Mouse (Mus musculus) left cerebral cortex, postnatal 4 days (tissue): Measurements from ENCODE around the gene Idh3b. TPM values are rescaled to one million over a fixed set of nuclear protein-coding genes. Genes with fewer than 3 reads are reported as not detected.

Experiments
- DNase-seq: peaks from one replicate; pipeline ENCODE4 v3.0.0-alpha.2; 2022
- intact Hi-C: fragments of 180-260 bp; cut with DNase I; formaldehyde crosslinking; loops from one replicate; pipeline ENCODE4 v1.15.1; 2025
- total RNA-seq, 2 experiments: library from RNA; stranded (reverse); gene quantifications; 2 replicates each; pipeline ENCODE4 v1.2.3; 2021

The Idh3b gene
- total RNA-seq, result 100 to 1,000 TPM; 143 to 150 TPM

DNA sequence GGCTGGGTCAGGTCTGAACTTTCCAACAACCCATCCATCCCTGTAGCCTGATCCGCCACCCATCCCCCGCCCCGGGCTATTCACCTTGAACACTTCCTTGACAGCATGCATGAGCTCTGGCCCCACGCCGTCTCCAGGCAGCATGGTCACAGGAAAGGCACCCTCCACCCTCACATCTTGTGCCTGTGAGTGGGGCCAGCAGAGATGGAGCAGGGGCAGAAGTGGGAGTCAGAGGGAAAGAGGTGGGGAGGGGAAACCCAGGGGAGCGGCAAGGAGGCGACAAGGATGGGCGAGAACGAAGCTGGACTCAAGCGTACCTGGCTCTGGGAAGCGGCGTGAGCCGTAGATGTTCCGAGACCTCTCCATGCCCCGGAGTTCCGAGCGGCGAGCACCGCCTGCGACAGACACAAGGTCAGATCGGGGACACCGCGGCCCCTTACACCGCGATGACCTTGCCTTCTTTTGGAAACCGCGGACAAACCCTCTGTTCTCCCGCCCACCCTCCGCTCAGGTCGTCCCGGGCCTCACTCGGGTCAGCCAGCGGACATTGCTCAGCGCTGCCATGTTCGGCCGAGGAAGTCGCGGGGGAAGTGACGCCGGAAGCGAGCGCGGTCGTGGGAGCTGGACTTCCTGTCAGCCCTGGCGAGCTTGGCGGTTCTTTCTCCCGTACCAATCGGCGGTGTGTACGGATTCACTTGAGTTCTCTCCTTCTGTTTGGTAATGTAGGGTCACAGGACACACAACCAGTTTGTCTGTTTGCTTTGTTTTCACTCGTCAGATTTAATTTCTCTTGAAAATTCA, at the start of gene Idh3b:
Idh3b (minus strand) TSS at position 694 of the 801 bp plus-strand sequence.
- intact Hi-C loops, result loop anchor here (5.0 kb wide), 1 partner anchor 423 kb away; no protein-coding TSS in a partner anchor
- DNase-seq, result peak; percentile 90

GRCm38 (mm10) chr2:130329502-130329901, 45.2 kb upstream of the Idh3b start:
- intact Hi-C loops, result no loop called here

GRCm38 (mm10) chr2:130327057-130327456, 42.7 kb upstream of the Idh3b start:
- intact Hi-C loops, result no loop called here
- no peak for DNase-seq

More at GRCm38 (mm10) chr2:130329502-130329901, 45.2 kb upstream of the Idh3b start:
- DNase-seq, result no peak

DNA sequence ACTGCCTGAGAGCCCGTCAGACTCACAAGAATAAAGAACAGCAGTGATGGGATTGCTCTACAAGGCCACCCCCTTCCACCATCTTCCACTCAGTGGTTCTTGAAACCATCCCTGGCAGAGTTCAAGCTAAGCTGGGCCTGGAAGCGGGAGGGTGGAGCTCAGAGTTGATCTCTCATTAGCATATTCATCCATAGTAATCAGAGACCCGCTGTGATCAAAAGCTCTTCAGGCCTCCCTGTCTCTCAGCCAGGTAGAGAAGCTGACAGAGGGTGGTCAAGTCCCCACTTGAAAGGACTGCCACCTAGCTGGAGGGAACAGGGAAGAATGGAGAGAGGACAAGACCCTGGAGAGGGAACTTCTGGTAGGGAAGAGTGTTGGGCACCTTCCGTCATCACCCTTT, 18.7 kb upstream of the Idh3b start:
- intact Hi-C loops, result no loop called here
- DNase-seq, result no peak

- DNase-seq, result no peak
- intact Hi-C loops, result loop anchor here (5.0 kb wide), 1 partner anchor 125 kb away; the partner anchor contains the start of genes Pced1a and Vps16
Observed at GRCm38 (mm10) chr2:130297580-130297979, 13.2 kb upstream of the Idh3b start.

- no peak for DNase-seq
- intact Hi-C loops, result loop anchor here (5.0 kb wide), 1 partner anchor 126 kb away; the partner anchor contains the start of genes Pced1a and Vps16
Observed at GRCm38 (mm10) chr2:130296134-130296745, 11.9 kb upstream of the Idh3b start.

DNA sequence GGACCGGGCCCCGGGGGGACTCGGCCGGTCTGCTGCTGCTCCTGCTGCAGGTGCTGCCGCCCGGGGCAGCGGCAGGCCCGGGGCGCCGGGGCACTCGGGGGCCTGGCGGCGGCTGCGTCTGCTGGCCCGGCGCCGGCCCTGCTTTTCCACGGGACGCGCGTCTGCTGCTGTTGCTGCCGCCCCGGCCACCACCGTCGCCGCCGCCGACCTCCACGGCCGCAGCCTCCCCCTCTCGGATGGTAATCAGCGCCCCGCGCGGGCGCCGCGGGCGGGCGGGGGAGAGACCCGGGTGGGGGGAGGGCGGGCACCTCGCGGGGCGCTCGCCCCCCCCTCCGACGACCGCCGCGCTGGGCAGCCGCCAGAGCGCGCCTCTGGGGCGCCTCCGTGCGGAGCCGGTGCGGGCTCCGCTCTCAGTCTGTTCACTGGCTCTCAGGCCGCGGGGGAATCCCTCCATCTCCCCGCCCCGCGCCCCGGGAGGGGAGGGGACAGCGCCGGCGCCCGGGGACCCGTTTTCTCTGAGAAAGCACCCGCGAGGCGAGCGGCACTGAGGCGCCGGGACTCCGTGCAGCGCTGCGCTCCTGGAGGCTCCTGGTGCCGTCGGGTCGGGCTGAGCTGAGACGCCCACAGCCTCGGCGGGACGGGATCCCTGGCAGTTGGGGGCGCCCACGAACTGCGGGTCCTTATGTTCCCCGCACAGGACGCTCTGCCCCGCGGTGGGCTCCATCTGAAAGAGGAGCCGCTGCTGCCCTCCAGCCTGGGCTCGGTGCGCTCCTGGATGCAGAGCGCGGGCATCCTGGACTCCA, 11.2 kb upstream of the Idh3b start:
- DNase-seq, result peak; percentile 40
- intact Hi-C loops, result loop anchor here (5.0 kb wide), 1 partner anchor 127 kb away; the partner anchor contains the start of genes Pced1a and Vps16

DNA sequence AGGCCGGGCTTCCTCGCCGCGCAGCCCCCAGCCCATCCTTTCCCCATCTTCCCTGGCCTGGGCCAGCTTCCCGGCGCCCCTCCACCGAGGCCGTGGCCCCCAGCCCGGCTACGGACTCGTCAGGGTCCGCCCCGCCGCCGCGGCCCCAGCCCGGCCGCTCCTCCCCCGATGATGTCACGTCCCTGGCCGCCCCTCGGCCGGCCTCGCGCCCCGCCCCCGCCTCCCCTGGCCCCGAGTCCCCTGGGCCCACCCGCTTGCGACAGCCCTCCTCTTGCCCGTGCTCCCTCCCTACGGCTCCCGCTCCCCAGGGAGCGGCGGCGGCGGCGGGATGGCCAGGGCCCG, 10.6 kb upstream of the Idh3b start, which contains the start of gene Ebf4:
Ebf4 (plus strand) TSS at position 234 of the 342 bp plus-strand sequence.
- intact Hi-C loops, result loop anchor here (5.0 kb wide), 2 partner anchors 67 to 127 kb away; partner anchors contain the start of genes Pced1a and Vps16
- DNase-seq, result peak; percentile 76

GRCm38 (mm10) chr2:130294218-130294935, 10.0 kb upstream of the Idh3b start:
- intact Hi-C loops, result loop anchor here (5.0 kb wide), 1 partner anchor 68 kb away; no protein-coding TSS in a partner anchor
- no peak for DNase-seq

DNA sequence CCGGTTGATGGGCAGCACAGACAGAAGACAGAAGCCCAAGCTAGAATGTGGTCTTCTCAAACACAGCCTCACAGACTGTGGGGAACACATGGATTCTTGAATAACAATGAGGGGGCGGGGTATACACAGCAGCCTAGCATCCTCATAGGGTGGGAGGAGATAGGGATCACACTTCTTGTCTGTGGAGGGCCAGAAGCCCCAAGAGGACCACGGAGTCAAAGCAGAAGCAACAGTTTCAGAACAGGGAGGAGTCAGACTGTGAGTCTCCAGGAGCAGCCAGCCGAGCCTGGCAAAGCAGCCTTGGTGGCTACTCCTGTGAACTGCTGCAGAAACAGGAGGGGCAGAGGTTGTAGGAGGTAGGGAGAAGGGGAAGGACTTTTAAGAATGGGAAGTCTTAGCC, 9.1 kb upstream of the Idh3b start:
- intact Hi-C loops, result loop anchor here (5.0 kb wide), 1 partner anchor 69 kb away; no protein-coding TSS in a partner anchor
- DNase-seq, result no peak

GRCm38 (mm10) chr2:130293009-130293408, 8.7 kb upstream of the Idh3b start:
- intact Hi-C loops, result loop anchor here (5.0 kb wide), 1 partner anchor 69 kb away; no protein-coding TSS in a partner anchor

DNA sequence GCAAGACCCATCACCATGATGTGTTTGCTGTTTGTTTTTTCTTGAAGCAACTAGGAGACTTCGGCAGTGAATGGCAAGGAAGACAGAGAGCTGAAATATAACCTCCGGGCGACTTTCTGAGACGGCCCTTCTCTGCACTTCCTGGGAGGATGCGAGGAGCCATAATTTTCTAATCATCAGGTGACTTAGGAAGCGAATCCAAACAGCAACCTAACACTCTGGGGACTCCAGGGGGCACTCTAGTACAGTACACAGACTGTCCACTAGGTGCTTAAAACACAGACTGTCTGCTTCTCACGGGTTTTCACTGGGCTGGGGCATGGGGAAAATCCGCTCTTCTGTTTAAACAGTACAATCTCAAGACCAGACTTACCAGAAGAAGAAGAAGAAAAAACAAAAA, 7.1 kb upstream of the Idh3b start:
- DNase-seq, result peak; percentile 69
- intact Hi-C loops, result loop anchor here (5.0 kb wide), 1 partner anchor 71 kb away; no protein-coding TSS in a partner anchor

More at GRCm38 (mm10) chr2:130293009-130293408, 8.7 kb upstream of the Idh3b start:
- DNase-seq, result no peak

DNA sequence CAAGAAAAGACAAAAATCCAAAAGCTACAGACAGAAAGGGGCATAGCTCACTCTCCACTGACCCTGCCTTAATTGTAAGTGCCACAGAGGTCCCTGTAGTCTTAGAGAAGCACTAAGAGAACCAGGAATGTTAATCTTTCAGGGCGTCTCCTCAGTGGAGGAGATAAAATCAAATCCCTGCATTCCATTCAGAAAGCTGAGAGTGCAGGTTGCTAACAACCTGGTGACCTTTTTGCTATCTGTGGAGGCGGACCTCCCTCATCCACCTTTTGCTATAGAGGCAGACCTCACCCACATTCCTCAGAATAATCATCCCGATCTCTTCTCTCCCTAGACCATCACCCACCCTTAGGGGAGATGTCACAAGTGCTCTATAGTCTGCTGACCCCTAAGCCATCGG, 4.7 kb upstream of the Idh3b start:
- no peak for DNase-seq
- intact Hi-C loops, result no loop called here

- intact Hi-C loops, result loop anchor here (5.0 kb wide), 1 partner anchor 426 kb away; no protein-coding TSS in a partner anchor
- no peak for DNase-seq
Observed at GRCm38 (mm10) chr2:130280818-130281217, 3.5 kb downstream of the Idh3b start.

- intact Hi-C loops, result loop anchor here (5.0 kb wide), 1 partner anchor 427 kb away; no protein-coding TSS in a partner anchor
- DNase-seq, result no peak
Observed at GRCm38 (mm10) chr2:130280224-130280623, 4.1 kb downstream of the Idh3b start.

GRCm38 (mm10) chr2:130279600-130280091, 4.7 kb downstream of the Idh3b start:
- DNase-seq, result no peak
- intact Hi-C loops, result loop anchor here (5.0 kb wide), 1 partner anchor 428 kb away; no protein-coding TSS in a partner anchor

DNA sequence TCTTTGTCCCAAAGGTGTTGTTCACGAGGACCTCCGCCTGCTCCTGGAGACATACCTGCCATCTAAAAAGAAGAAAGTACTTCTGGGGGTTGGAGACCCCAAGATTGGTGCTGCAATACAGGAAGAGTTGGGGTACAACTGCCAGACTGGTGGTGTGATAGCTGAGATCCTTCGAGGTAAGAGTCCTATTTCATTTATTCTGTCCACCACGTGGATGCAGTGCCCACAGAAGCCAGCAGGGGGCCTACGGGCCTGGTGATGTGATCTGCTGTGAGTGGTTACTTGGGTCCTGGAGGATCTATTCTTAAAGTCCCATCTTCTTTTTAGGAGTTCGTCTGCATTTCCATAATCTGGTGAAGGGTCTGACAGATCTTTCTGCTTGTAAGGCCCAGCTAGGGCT, 8.7 kb downstream of the Idh3b start:
- intact Hi-C loops, result no loop called here
- DNase-seq, result peak; percentile 66

DNA sequence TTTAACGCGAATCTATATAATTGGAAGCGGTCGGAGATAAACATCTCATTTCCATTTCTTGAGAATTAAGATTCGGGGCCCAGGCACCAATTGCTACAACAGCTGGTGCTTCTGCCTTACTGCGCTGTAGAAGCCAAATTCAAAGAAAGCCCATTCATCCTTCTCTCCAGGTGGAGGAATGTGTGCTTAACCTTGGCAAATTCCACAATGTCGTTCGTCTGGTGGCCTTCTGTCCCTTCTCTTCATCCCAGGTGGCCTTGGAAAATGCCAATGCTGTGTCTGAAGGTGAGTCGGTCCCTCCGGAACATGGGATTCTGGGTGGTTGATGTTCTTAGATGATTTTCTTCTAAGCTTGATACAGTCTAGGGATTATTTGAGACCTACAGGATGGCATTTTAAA, 9.5 kb downstream of the Idh3b start:
- DNase-seq, result no peak
- intact Hi-C loops, result no loop called here

DNA sequence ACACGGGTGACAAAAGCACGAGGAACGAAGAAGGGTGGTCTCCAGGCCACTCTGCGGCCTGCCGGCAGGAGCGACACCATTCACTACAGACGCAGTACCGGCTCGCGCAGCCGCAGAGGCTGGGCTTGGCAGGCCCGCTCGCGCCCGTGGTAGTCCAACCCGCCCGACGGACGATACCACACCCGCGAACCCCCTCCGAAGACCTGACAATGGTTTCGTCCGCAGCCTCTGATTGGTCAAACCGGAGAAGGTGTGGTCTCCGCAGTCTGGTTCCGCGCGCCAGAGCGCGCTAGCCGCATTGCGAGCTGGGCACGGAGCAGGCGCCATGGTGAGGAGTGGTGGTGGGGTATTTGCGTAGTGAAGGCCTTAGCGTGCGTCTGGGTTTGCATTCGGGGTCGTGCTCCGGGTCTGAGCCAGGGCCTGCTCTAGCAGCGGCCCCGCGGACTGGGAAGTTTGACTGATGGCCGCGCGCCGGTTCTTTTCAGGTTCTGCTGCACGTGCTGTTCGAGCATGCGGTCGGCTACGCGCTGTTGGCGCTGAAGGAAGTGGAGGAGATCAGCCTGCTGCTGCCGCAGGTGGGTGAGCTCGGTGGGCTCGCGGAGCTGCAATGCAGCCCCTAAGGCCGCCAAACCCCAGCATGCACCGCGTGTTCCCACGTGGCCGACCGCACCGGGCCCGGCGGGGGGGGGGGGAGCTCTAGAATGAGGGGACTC, 10.0 kb downstream of the Idh3b start, which contains the start of gene Nop56:
Nop56 (plus strand) TSS at position 282 of the 713 bp plus-strand sequence.
- intact Hi-C loops, result no loop called here

More for the DNA sequence above, 10.0 kb downstream of the Idh3b start, which contains the start of gene Nop56:
- peak; percentile 99 for DNase-seq
